Mouse (Mus musculus): ENCODE measurements around the gene Dnajb2. TPM values are rescaled to one million over a fixed set of nuclear protein-coding genes. Genes with fewer than 3 reads are reported as not detected.

Gene Dnajb2
- polyA plus RNA-seq, 1 experiment from 2014 or later, result 16.9 TPM

GRCm38 (mm10) chr1:75219078-75219477, 17.1 kb upstream of the Dnajb2 start:
- peak overlapping the region; percentile 53 for H3K4me3 ChIP-seq (ENCODE audit: low read depth, low read length)
- H3K9ac ChIP-seq, result peak overlapping the region; percentile 54
- peaks cover 41% of the 10 kb centered on the region for H3K27me3 ChIP-seq (ENCODE audit: insufficient read depth, low read length)
- H3K9me3 ChIP-seq (ENCODE audit: low read depth, low read length), result no peaks in the 10 kb centered on the region
- no peaks in the 10 kb centered on the region; the same call in 1 of the 2 replicates for H3K4me1 ChIP-seq (ENCODE audit: insufficient read depth)
- ATAC-seq (ENCODE audit: insufficient read depth) (peak; percentile 89), DNase-seq (peak; percentile 87)
- peaks cover 20% of the 10 kb centered on the region for H3K36me3 ChIP-seq (ENCODE audit: insufficient read depth)
- peak overlapping the region; percentile 99 for H3K4me2 ChIP-seq
- H3K27ac ChIP-seq (ENCODE audit: low read depth), result no peak overlapping the region
- TF ChIP-seq CTCF (IDR thresholded peaks at IDR 0.05; ENCODE audit: low read depth), result no peak; the same call in 1 of the 2 replicates
- under 1% methylated on average over 24 of the region's 24 CpGs for WGBS

- Histone ChIP-seq H3K9me3 (ENCODE audit: low read depth, low read length) (no peaks in the 10 kb centered on the region), H3K27me3 (ENCODE audit: insufficient read depth, low read length) (peaks cover 41% of the 10 kb centered on the region), H3K27ac (ENCODE audit: low read depth) (no peak within 1 kb of the TSS; the same call in 1 of the 2 replicates), H3K9ac (peak within 1 kb of the TSS; percentile 54), H3K4me1 (ENCODE audit: insufficient read depth) (no peaks in the 10 kb centered on the region; the same call in 1 of the 2 replicates), H3K4me3 (ENCODE audit: low read depth, low read length) (peak within 1 kb of the TSS; percentile 53), H3K4me2 (peak within 1 kb of the TSS; percentile 99), H3K36me3 (ENCODE audit: insufficient read depth) (peaks cover 15% of the 10 kb centered on the region)
- DNase-seq, result peak; percentile 27
- TF ChIP-seq CTCF (IDR thresholded peaks at IDR 0.05; ENCODE audit: low read depth), result peak; percentile 45
- WGBS, result under 1% methylated on average over 34 of the region's 34 CpGs
- ATAC-seq (ENCODE audit: insufficient read depth), result peak; percentile 50
Measured at GRCm38 (mm10) chr1:75219531-75219930, 16.7 kb upstream of the Dnajb2 start, which contains the start of gene Tuba4a. Gene Tuba4a (minus strand): TSS chr1:75219865.

- ATAC-seq (ENCODE audit: insufficient read depth) (no peak), DNase-seq (no peak)
- Histone ChIP-seq H3K27ac (ENCODE audit: low read depth) (no peak overlapping the region), H3K9ac (no peak overlapping the region), H3K4me3 (ENCODE audit: low read depth, low read length) (no peak overlapping the region), H3K27me3 (ENCODE audit: insufficient read depth, low read length) (peaks cover 41% of the 10 kb centered on the region), H3K9me3 (ENCODE audit: low read depth, low read length) (no peaks in the 10 kb centered on the region), H3K4me2 (no peak overlapping the region), H3K4me1 (ENCODE audit: insufficient read depth) (no peaks in the 10 kb centered on the region; the same call in 1 of the 2 replicates), H3K36me3 (ENCODE audit: insufficient read depth) (no peaks in the 10 kb centered on the region)
- TF ChIP-seq CTCF (IDR thresholded peaks at IDR 0.05; ENCODE audit: low read depth), result no peak
- 60% methylated on average over 3 of the region's 3 CpGs for WGBS
Measured at GRCm38 (mm10) chr1:75221538-75221937, 14.7 kb upstream of the Dnajb2 start.

GRCm38 (mm10) chr1:75222926-75223325, 13.3 kb upstream of the Dnajb2 start:
- Histone ChIP-seq H3K9me3 (ENCODE audit: low read depth, low read length) (no peaks in the 10 kb centered on the region), H3K27me3 (ENCODE audit: insufficient read depth, low read length) (peaks cover 35% of the 10 kb centered on the region), H3K4me1 (ENCODE audit: insufficient read depth) (no peaks in the 10 kb centered on the region; the same call in 1 of the 2 replicates), H3K4me3 (ENCODE audit: low read depth, low read length) (no peak overlapping the region), H3K27ac (ENCODE audit: low read depth) (no peak overlapping the region), H3K36me3 (ENCODE audit: insufficient read depth) (no peaks in the 10 kb centered on the region), H3K4me2 (no peak overlapping the region), H3K9ac (no peak overlapping the region)
- ATAC-seq (ENCODE audit: insufficient read depth) (no peak), DNase-seq (no peak)
- TF ChIP-seq CTCF (IDR thresholded peaks at IDR 0.05; ENCODE audit: low read depth), result no peak
- WGBS, result 78% methylated on average over 6 of the region's 6 CpGs

GRCm38 (mm10) chr1:75223532-75223931, 12.7 kb upstream of the Dnajb2 start:
- Histone ChIP-seq H3K9ac (no peak overlapping the region), H3K4me3 (ENCODE audit: low read depth, low read length) (no peak overlapping the region), H3K4me1 (ENCODE audit: insufficient read depth) (no peaks in the 10 kb centered on the region; the same call in 1 of the 2 replicates), H3K36me3 (ENCODE audit: insufficient read depth) (no peaks in the 10 kb centered on the region), H3K9me3 (ENCODE audit: low read depth, low read length) (no peaks in the 10 kb centered on the region), H3K27ac (ENCODE audit: low read depth) (no peak overlapping the region), H3K4me2 (no peak overlapping the region), H3K27me3 (ENCODE audit: insufficient read depth, low read length) (peaks cover 29% of the 10 kb centered on the region)
- 65% methylated on average over 6 of the region's 6 CpGs for WGBS
- ATAC-seq (ENCODE audit: insufficient read depth) (no peak), DNase-seq (no peak)
- no peak for TF ChIP-seq CTCF (IDR thresholded peaks at IDR 0.05; ENCODE audit: low read depth)

GRCm38 (mm10) chr1:75225473-75225872, 10.7 kb upstream of the Dnajb2 start:
- Histone ChIP-seq H3K27me3 (ENCODE audit: insufficient read depth, low read length) (peaks cover 10% of the 10 kb centered on the region; the same call in 1 of the 2 replicates), H3K9me3 (ENCODE audit: low read depth, low read length) (no peaks in the 10 kb centered on the region), H3K4me1 (ENCODE audit: insufficient read depth) (no peaks in the 10 kb centered on the region), H3K36me3 (ENCODE audit: insufficient read depth) (no peaks in the 10 kb centered on the region), H3K4me2 (no peak overlapping the region), H3K9ac (no peak overlapping the region), H3K27ac (ENCODE audit: low read depth) (no peak overlapping the region), H3K4me3 (ENCODE audit: low read depth, low read length) (no peak overlapping the region)
- DNase-seq (no peak), ATAC-seq (ENCODE audit: insufficient read depth) (no peak)
- 54% methylated on average over 3 of the region's 3 CpGs for WGBS
- TF ChIP-seq CTCF (IDR thresholded peaks at IDR 0.05; ENCODE audit: low read depth), result no peak

GRCm38 (mm10) chr1:75226138-75226537, 10.1 kb upstream of the Dnajb2 start:
- Histone ChIP-seq H3K27me3 (ENCODE audit: insufficient read depth, low read length) (peaks cover 3% of the 10 kb centered on the region; the same call in 1 of the 2 replicates), H3K27ac (ENCODE audit: low read depth) (no peak overlapping the region), H3K4me2 (no peak overlapping the region), H3K4me1 (ENCODE audit: insufficient read depth) (no peaks in the 10 kb centered on the region), H3K9me3 (ENCODE audit: low read depth, low read length) (no peaks in the 10 kb centered on the region), H3K9ac (no peak overlapping the region), H3K36me3 (ENCODE audit: insufficient read depth) (no peaks in the 10 kb centered on the region), H3K4me3 (ENCODE audit: low read depth, low read length) (no peak overlapping the region)
- no peak for TF ChIP-seq CTCF (IDR thresholded peaks at IDR 0.05; ENCODE audit: low read depth)
- ATAC-seq (ENCODE audit: insufficient read depth), result no peak
- no peak for DNase-seq
- 44% methylated on average over 2 of the region's 2 CpGs for WGBS
